Mouse (Mus musculus) colon, adult 2 months (tissue): Measurements from ENCODE around the gene Tmprss12. TPM values are rescaled to one million over a fixed set of nuclear protein-coding genes. Genes with fewer than 3 reads are reported as not detected.

ENCODE experiments used
- polyA plus RNA-seq: library from polyadenylated mRNA; depleted of rRNA; stranded (reverse); fragments of >200 nt; gene quantifications from 2 replicates; pipeline ENCODE4 v1.2.3, GENCODE M21; 2012; rRNA removed

Gene Tmprss12
- 0.21 and 0.23 TPM in 2 replicates for polyA plus RNA-seq

DNA sequence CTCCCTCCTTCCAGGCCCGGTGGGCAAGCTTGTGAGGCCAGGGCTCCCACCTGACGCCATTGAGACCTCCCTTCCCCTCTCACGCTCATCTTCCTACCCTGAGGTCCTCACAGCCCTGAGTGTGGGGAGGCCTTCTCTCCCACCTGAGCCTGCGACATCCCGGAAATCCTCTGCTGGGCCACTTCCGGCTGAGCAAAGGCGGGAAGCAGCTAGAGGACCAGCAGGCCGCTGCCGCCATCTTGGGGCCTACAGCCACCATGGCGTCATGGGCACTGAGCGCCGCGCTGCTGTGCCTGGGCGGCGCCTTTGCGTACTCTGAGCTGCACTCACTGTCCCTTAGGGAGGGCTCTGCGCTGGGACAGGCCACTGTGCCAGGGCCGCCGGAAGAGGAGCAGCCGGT lies at the start of gene Tmprss12:
Gene Tmprss12, plus strand, starts transcription at position 212 of the 400 bp plus-strand sequence.

DNA sequence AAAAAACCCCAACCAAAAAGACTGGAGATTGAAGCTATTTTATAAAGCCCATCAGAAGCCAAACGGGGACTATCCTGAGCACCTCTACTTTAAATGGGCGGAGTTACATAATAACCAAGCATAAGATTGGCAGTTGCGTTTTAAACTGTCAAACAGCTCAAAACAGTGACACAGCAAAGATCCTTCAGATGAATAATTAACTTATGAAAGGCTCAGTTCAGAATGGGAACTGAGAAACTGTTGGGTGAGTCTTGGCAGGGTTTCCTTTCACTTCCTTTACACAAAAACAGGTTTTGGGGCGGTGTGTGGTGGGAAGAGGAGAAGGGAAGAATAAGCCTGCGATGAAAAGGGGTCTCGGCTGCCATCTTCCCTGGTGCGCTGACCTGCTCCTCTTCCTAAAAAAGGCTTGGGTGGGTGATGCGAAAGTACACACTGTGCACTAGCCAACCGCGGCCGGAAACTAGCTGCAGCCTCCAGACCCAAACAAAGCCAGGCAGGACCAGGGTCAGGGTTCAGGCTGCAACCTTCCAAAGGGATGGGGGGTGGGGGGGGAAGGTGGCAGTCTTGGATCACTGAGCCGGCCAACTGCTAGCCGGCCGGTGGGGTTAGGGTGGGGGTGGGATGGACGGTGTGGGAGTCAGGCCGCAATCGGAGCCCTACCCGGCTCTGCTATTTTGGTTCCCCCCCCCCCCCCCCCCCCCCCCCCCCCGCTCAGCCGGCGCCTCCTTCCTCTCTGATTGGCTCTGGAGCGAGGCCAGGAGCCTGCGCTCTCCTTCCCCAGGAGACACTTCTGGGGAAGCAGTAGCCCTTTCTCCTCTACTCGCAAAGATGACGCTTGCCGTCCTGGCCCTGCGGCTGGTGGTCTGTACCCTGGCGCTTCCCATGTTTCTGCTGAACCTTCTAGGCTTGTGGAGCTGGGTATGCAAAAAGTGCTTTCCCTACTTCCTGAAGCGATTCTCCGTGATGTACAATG lies 23.7 kb downstream of the Tmprss12 start, which contains the start of gene Mettl7a1:
Gene Mettl7a1, plus strand, starts transcription at position 122 of the 973 bp plus-strand sequence.

DNA sequence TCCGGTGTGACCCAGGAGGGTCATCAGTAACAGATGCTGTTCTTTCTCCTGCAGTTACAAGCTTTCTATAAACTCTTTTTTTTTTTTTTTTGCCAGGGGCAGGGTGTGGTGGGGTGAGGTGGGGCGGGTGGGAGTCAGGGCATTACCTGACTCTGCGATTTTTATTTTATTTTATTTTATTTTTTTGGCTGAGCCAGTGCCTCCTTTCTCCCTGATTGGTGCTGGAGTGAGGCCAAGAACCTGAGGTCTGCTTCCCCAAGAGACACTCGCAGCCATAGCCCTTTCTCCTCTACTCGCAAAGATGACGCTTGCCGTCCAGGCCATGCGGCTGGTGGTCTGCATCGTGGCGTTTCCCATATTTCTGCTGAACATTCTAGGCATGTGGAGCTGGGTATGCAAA lies 54.0 kb downstream of the Tmprss12 start, which contains the start of gene Mettl7a3:
Gene Mettl7a3, plus strand, starts transcription at position 301 of the 400 bp plus-strand sequence.

Other genes starting within 250 kb of the Tmprss12 start
- 7.8 and 8.2 TPM in 2 replicates for gene Dip2b, start 242.2 kb upstream of the Tmprss12 start, polyA plus RNA-seq
- 33.6 and 37.1 TPM in 2 replicates for gene Atf1, start 53.0 kb upstream of the Tmprss12 start, polyA plus RNA-seq
- gene Mettl7a1, start 23.3 kb downstream of the Tmprss12 start, polyA plus RNA-seq, result 83.1 and 83.6 TPM in 2 replicates
- gene Mettl7a3, start 54.1 kb downstream of the Tmprss12 start, polyA plus RNA-seq, result 2.6 and 3.4 TPM in 2 replicates
- gene Methig1, start 72.3 kb downstream of the Tmprss12 start, polyA plus RNA-seq, result 1.4 and 2.2 TPM in 2 replicates
- gene Mettl7a2, start 72.4 kb downstream of the Tmprss12 start, polyA plus RNA-seq, result 9.7 and 18.0 TPM in 2 replicates
- gene Higd1c, start 83.7 kb downstream of the Tmprss12 start, polyA plus RNA-seq, result not detected in 2 replicates
- 0.07 TPM in 1 of 2 replicates, not detected in the other for gene Gm5475, start 141.3 kb downstream of the Tmprss12 start, polyA plus RNA-seq
- 33.4 and 40.0 TPM in 2 replicates for gene Slc11a2, start 144.2 kb downstream of the Tmprss12 start, polyA plus RNA-seq
- gene Letmd1, start 188.2 kb downstream of the Tmprss12 start, polyA plus RNA-seq, result 41.4 and 44.8 TPM in 2 replicates
- gene Csrnp2, start 214.7 kb downstream of the Tmprss12 start, polyA plus RNA-seq, result 2.1 and 2.4 TPM in 2 replicates